Mouse (Mus musculus) kidney, postnatal 14 days (tissue): ENCODE measurements around the gene Prl5a1.

ENCODE experiments used
- DNase-seq: peaks from one replicate; pipeline ENCODE4 v3.0.0; 2022; ENCODE audit warnings: mixed read lengths

Gene Prl5a1

GRCm38 (mm10) chr13:28142184-28142583, at the start of gene Prl5a1:
Gene Prl5a1 (plus strand): TSS chr13:28142484.
- DNase-seq, result no peak

DNA sequence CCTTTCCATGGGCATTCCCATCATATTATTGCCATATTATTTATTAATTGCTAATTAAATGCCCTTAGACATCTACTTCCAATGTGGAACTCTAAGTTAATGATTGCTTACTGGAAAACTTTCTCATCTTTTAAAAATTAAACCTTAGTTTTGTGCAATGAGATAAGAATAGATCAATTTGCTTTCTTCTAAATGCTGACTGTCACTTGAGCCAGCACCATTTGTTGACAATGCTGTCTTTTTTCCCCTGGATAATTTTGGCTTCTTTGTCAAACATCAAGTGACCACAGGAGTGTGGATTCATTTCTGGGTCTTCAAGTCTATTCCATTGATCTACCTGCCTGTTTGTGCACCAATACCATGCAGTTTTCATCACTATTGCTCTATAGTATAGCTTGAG, 46.1 kb upstream of the Prl5a1 start:
- no peak for DNase-seq

DNA sequence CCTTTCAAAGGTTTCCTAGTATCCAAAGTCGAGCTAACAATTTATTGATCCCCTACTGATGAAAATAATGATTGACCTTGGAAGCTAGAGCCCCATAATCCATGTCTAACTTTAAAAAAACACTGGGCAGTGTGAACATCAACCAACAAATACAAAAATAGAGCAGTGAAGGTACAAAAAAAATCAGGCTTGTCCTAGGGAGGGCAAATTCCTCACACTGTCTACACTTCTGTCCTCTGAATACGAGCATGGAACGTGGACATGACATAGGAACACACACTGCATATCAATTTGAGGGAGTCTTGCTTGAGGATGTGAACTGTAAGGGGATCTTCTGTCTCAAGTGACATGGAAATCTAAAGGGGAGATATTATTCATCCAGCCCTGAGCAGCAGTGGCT, 33.7 kb upstream of the Prl5a1 start:
- DNase-seq, result no peak

DNA sequence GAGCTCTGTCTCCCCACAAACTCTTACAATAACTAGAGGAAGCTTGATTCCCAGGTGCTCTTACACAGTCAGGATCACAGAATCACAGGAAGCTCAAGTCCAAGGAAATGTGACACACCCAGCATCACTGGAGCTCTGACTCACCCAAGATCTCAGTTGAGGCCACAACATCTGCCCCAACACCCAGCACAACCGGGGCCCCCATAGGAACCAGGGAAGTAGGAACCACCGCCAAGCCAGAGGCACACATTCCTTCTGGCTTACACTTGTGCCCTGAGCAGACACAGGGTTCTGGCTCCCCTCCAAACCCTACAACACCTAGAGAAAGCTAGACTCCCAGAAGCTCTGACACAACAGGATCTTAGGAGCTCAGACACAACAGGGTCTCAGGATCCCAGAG, 9.5 kb upstream of the Prl5a1 start:
- no peak for DNase-seq

- DNase-seq, result no peak
Observed at GRCm38 (mm10) chr13:28135790-28136189, 6.5 kb upstream of the Prl5a1 start.
